Mouse (Mus musculus) common myeloid progenitor, adult 5-6 weeks (primary cell): ENCODE measurements at regions not wholly inside any gene's neighbourhood (a gene's known extent, or its start where the extent isn't known, plus 50 kb on each side); places are given as distances from the start of the nearest gene placed in this dataset.
A peak's percentile ranks its signal among the peaks of the same experiment; 100 is the strongest.

ENCODE experiments used
- ATAC-seq: replicated peaks from 2 replicates; pipeline ENCODE4 v1.8.0; 2016; ENCODE audit warnings: low read depth, mild to moderate bottlenecking, moderate TSS enrichment, inconsistent platforms; ENCODE audit not compliant: poor library complexity, severe bottlenecking

GRCm38 (mm10) chr9:94589672-94590071 is 51.8 kb upstream of the 1190002N15Rik start:
- peak; percentile 86 for ATAC-seq

GRCm38 (mm10) chr9:94604993-94605392 is 64.7 kb upstream of the Slc9a9 start:
- ATAC-seq = 0 out of 2 replicates have a peak, but pooled peaks have one; percentile 15

GRCm38 (mm10) chr9:94606422-94606821 is 63.3 kb upstream of the Slc9a9 start:
- no peak for ATAC-seq

- peak; percentile 75 for ATAC-seq
Measured at GRCm38 (mm10) chr9:94607011-94607749, 62.5 kb upstream of the Slc9a9 start.

GRCm38 (mm10) chr9:94607750-94608106 is 62.0 kb upstream of the Slc9a9 start:
- peak; percentile 58; the same call in 1 of the 2 replicates for ATAC-seq

GRCm38 (mm10) chr9:94610101-94610500 is 59.6 kb upstream of the Slc9a9 start:
- no peak for ATAC-seq

- ATAC-seq = no peak
Measured at GRCm38 (mm10) chr9:94610600-94611337, 58.9 kb upstream of the Slc9a9 start.

GRCm38 (mm10) chr9:94613891-94614671 is 55.6 kb upstream of the Slc9a9 start:
- ATAC-seq = peak; percentile 93

- ATAC-seq = no peak
Measured at GRCm38 (mm10) chr9:94615205-94615604, 54.5 kb upstream of the Slc9a9 start.

- no peak for ATAC-seq
Measured at GRCm38 (mm10) chr9:94618079-94618786, 51.5 kb upstream of the Slc9a9 start.
